Mouse (Mus musculus) erythroblast, adult 5-6 weeks (primary cell): Measurements from ENCODE around the gene Nwd2. TPM values are rescaled to one million over a fixed set of nuclear protein-coding genes. Genes with fewer than 3 reads are reported as not detected.

Experiments
- ATAC-seq: replicated peaks from 2 replicates; pipeline ENCODE4 v1.8.0; 2016; ENCODE audit warnings: moderate number of reproducible peaks, mild to moderate bottlenecking, moderate TSS enrichment, inconsistent platforms; ENCODE audit not compliant: poor library complexity, low FRiP score, severe bottlenecking
- total RNA-seq, 2 experiments: library from RNA; stranded (forward) in 1 of 2; stranded (reverse) in 1 of 2; fragments of 150-400 nt in 1 of 2; fragments of 200-764, 138-1000 nt in 1 of 2; gene quantifications; 2 replicates each; pipeline versions ENCODE4 v1.2.3 to v1.2.4; 2015 to 2017; ENCODE audit warnings: low replicate concordance in 2 of 2

Nwd2 gene
- total RNA-seq, 2 experiments from 2014 or later: not detected

- ATAC-seq: no peak
These were observed 99.9 kb downstream of the Nwd2 start for GRCm38 (mm10) chr5:63748759-63749158.

- ATAC-seq: no peak
These were observed 106.3 kb downstream of the Nwd2 start for GRCm38 (mm10) chr5:63755092-63755761.

- no peak for ATAC-seq
These were observed 107.0 kb downstream of the Nwd2 start for GRCm38 (mm10) chr5:63755938-63756337.

- ATAC-seq: no peak
These were observed 117.0 kb downstream of the Nwd2 start for GRCm38 (mm10) chr5:63765886-63766285.

- ATAC-seq: no peak
These were observed 117.8 kb downstream of the Nwd2 start for GRCm38 (mm10) chr5:63766715-63767114.

GRCm38 (mm10) chr5:63767464-63767863, 118.6 kb downstream of the Nwd2 start:
- no peak for ATAC-seq

- no peak for ATAC-seq
These were observed 119.3 kb downstream of the Nwd2 start for GRCm38 (mm10) chr5:63768220-63768619.

- no peak for ATAC-seq
These were observed 124.1 kb downstream of the Nwd2 start for GRCm38 (mm10) chr5:63772971-63773370.

- no peak for ATAC-seq
These were observed 124.7 kb downstream of the Nwd2 start for GRCm38 (mm10) chr5:63773603-63774002.

GRCm38 (mm10) chr5:63788156-63788826, 139.4 kb downstream of the Nwd2 start:
- ATAC-seq: no peak

GRCm38 (mm10) chr5:63811819-63812508, 163.1 kb downstream of the Nwd2 start, which contains the start of gene 0610040J01Rik:
TSS of gene 0610040J01Rik (plus strand) at chr5:63812363.
- no peak for ATAC-seq

GRCm38 (mm10) chr5:63812509-63812865, 163.6 kb downstream of the Nwd2 start:
- ATAC-seq: no peak

- no peak for ATAC-seq
These were observed 167.7 kb downstream of the Nwd2 start for GRCm38 (mm10) chr5:63816643-63817042.

GRCm38 (mm10) chr5:63817270-63817669, 168.4 kb downstream of the Nwd2 start:
- ATAC-seq: no peak

- no peak for ATAC-seq
These were observed 170.1 kb downstream of the Nwd2 start for GRCm38 (mm10) chr5:63818975-63819374.

GRCm38 (mm10) chr5:63819519-63819918, 170.6 kb downstream of the Nwd2 start:
- ATAC-seq: no peak

- ATAC-seq: no peak
These were observed 172.3 kb downstream of the Nwd2 start for GRCm38 (mm10) chr5:63821176-63821575.

- ATAC-seq: no peak
These were observed 173.0 kb downstream of the Nwd2 start for GRCm38 (mm10) chr5:63821860-63822259.

GRCm38 (mm10) chr5:63823362-63824332, 174.7 kb downstream of the Nwd2 start:
- no peak for ATAC-seq
